Mouse (Mus musculus) small intestine, adult 2 months (tissue): ENCODE measurements around the gene Alyref. TPM values are rescaled to one million over a fixed set of nuclear protein-coding genes. Genes with fewer than 3 reads are reported as not detected.
A peak's percentile ranks its signal among the peaks of the same experiment; 100 is the strongest.

Experiments
- H3K27ac ChIP-seq: fragments of 200-500 bp; 2 replicates; pipeline ENCODE4 v1.5.1; 2012; ENCODE audit warnings: low read depth, low read length, control low read depth, inconsistent platforms; ENCODE audit not compliant: insufficient read depth
- H3K27me3 ChIP-seq: fragments of 200-500 bp; 2 replicates; pipeline ENCODE4 v1.6.1; 2012; ENCODE audit warnings: mild to moderate bottlenecking, moderate library complexity, low read length, inconsistent platforms; ENCODE audit not compliant: control insufficient read depth, insufficient read depth
- H3K36me3 ChIP-seq: fragments of 200-500 bp; 2 replicates; pipeline ENCODE4 v1.6.1; 2012; ENCODE audit warnings: mild to moderate bottlenecking, low read length, control low read depth, inconsistent platforms; ENCODE audit not compliant: control insufficient read depth, insufficient read depth
- H3K4me1 ChIP-seq: fragments of 200-500 bp; 2 replicates; pipeline ENCODE4 v1.6.1; 2012; ENCODE audit warnings: low read length, inconsistent platforms, mixed read lengths; ENCODE audit not compliant: control insufficient read depth, insufficient read depth, insufficient read length
- H3K4me3 ChIP-seq: fragments of 200-500 bp; 2 replicates; pipeline ENCODE4 v1.5.1; 2012; ENCODE audit warnings: low read depth, mild to moderate bottlenecking, control low read depth, inconsistent platforms, low read length, moderate library complexity
- CTCF ChIP-seq: fragments of 200-500 bp; IDR thresholded peaks from 2 replicates; pipeline ENCODE4 v1.5.1; 2012; ENCODE audit warnings: low read depth, mild to moderate bottlenecking, control low read depth, inconsistent platforms, low read length, moderate library complexity, mixed read lengths; ENCODE audit not compliant: insufficient replicate concordance, insufficient read length; ENCODE audit errors: extremely low read depth
- POLR2A ChIP-seq: fragments of 200-500 bp; IDR thresholded peaks from 2 replicates; pipeline ENCODE4 v1.6.1; 2012; ENCODE audit warnings: low read depth, mild to moderate bottlenecking, control low read depth, inconsistent platforms, low read length, moderate library complexity
- WGBS: fragments of 180-500 bp; shearing (Covaris S2); methylation state at CpG from one replicate; pipeline ENCODE4 v1.1.7; 2018; 5-methylcytosine and 5-hydroxymethylcytosine counted together
- polyA plus RNA-seq: library from polyadenylated mRNA; depleted of rRNA; stranded (reverse); fragments of >200 nt; gene quantifications from 2 replicates; pipeline ENCODE4 v1.2.3, GENCODE M21; 2012

The Alyref gene
- polyA plus RNA-seq, 1 experiment, result 24.0 TPM

- WGBS, result under 1% methylated on average over 44 of the region's 44 CpGs
- H3K27me3 ChIP-seq, result no peaks in the 10 kb centered on the region
- TF ChIP-seq CTCF (no peak), POLR2A (no peak)
- H3K4me3 ChIP-seq, result peak overlapping the region; percentile 81
- H3K4me1 ChIP-seq, result peaks cover 38% of the 10 kb centered on the region
- H3K27ac ChIP-seq, result peak overlapping the region; percentile 73
- peaks cover 31% of the 10 kb centered on the region for H3K36me3 ChIP-seq
Measured at GRCm38 (mm10) chr11:120580871-120581331, 17.3 kb downstream of the Alyref start.

- H3K36me3 ChIP-seq, result peaks cover 26% of the 10 kb centered on the region
- no peaks in the 10 kb centered on the region for H3K27me3 ChIP-seq
- WGBS, result 21% methylated on average over 7 of the region's 7 CpGs
- peak overlapping the region; percentile 73 for H3K27ac ChIP-seq
- H3K4me1 ChIP-seq, result peaks cover 38% of the 10 kb centered on the region
- no peak for TF ChIP-seq CTCF
- TF ChIP-seq POLR2A, result no peak; the same call in 1 of the 2 replicates
- peak overlapping the region; percentile 81 for H3K4me3 ChIP-seq
Measured at GRCm38 (mm10) chr11:120580190-120580589, 18.0 kb downstream of the Alyref start.

- WGBS, result 52% methylated on average over 15 of the region's 15 CpGs
- TF ChIP-seq CTCF (peak; percentile 91; the same call in 1 of the 2 replicates), POLR2A (peak; percentile 31; the same call in 1 of the 2 replicates)
- H3K27ac ChIP-seq, result peak overlapping the region; percentile 73
Measured at GRCm38 (mm10) chr11:120579316-120580107, 18.7 kb downstream of the Alyref start.

GRCm38 (mm10) chr11:120578694-120579243 is 19.4 kb downstream of the Alyref start:
- H3K27ac ChIP-seq, result no peak overlapping the region
- no peak overlapping the region for H3K4me3 ChIP-seq
- TF ChIP-seq CTCF (no peak), POLR2A (no peak)
- peaks cover 41% of the 10 kb centered on the region for H3K4me1 ChIP-seq
- 92% methylated on average over 11 of the region's 11 CpGs for WGBS
- no peaks in the 10 kb centered on the region for H3K27me3 ChIP-seq
- H3K36me3 ChIP-seq, result peaks cover 26% of the 10 kb centered on the region

More at GRCm38 (mm10) chr11:120579316-120580107, 18.7 kb downstream of the Alyref start:
- peak overlapping the region; percentile 81 for H3K4me3 ChIP-seq
- no peaks in the 10 kb centered on the region for H3K27me3 ChIP-seq
- H3K4me1 ChIP-seq, result peaks cover 38% of the 10 kb centered on the region
- H3K36me3 ChIP-seq, result peaks cover 26% of the 10 kb centered on the region

- H3K27ac ChIP-seq, result peak overlapping the region; percentile 93
- H3K36me3 ChIP-seq, result peaks cover 26% of the 10 kb centered on the region
- WGBS, result 63% methylated on average over 10 of the region's 10 CpGs
- H3K27me3 ChIP-seq, result no peaks in the 10 kb centered on the region
- peaks cover 41% of the 10 kb centered on the region for H3K4me1 ChIP-seq
- TF ChIP-seq POLR2A (no peak), CTCF (no peak)
- no peak overlapping the region for H3K4me3 ChIP-seq
Measured at GRCm38 (mm10) chr11:120578024-120578693, 20.0 kb downstream of the Alyref start.

GRCm38 (mm10) chr11:120577211-120578023 is 20.7 kb downstream of the Alyref start:
- Histone ChIP-seq H3K27me3 (no peaks in the 10 kb centered on the region), H3K4me1 (peaks cover 41% of the 10 kb centered on the region), H3K27ac (peak overlapping the region; percentile 93), H3K36me3 (peaks cover 26% of the 10 kb centered on the region), H3K4me3 (peak overlapping the region; percentile 35)
- TF ChIP-seq POLR2A, result 0 out of 2 replicates have a peak, but pooled peaks have one; percentile 8
- TF ChIP-seq CTCF, result no peak
- WGBS, result 46% methylated on average over 7 of the region's 7 CpGs
